Mouse (Mus musculus) thymus, adult 2 months (tissue): ENCODE measurements around the gene Dlgap1. TPM values are rescaled to one million over a fixed set of nuclear protein-coding genes. Genes with fewer than 3 reads are reported as not detected.

Experiments
- DNase-seq: peaks from one replicate; pipeline ENCODE4 v3.0.0; 2021
- H3K27ac ChIP-seq: fragments of 200-500 bp; 2 replicates; pipeline ENCODE4 v1.5.1; 2012; ENCODE audit warnings: low read length, control low read depth; ENCODE audit not compliant: control insufficient read depth, insufficient read depth
- H3K27me3 ChIP-seq: fragments of 200-500 bp; 2 replicates; pipeline ENCODE4 v1.6.1; 2012; ENCODE audit warnings: mild to moderate bottlenecking, low read length, moderate library complexity, mixed read lengths; ENCODE audit not compliant: control insufficient read depth, insufficient read depth
- H3K36me3 ChIP-seq: fragments of 200-500 bp; 2 replicates; pipeline ENCODE4 v1.6.1; 2012; ENCODE audit warnings: mild to moderate bottlenecking, low read length, moderate library complexity; ENCODE audit not compliant: control insufficient read depth, insufficient read depth
- H3K4me1 ChIP-seq: fragments of 200-500 bp; replicated peaks from 2 replicates; pipeline ENCODE4 v1.6.1; 2012; ENCODE audit warnings: low read length; ENCODE audit not compliant: control insufficient read depth, insufficient read depth
- H3K4me3 ChIP-seq: fragments of 200-500 bp; 2 replicates; pipeline ENCODE4 v1.5.1; 2012; ENCODE audit warnings: mild to moderate bottlenecking, low read length, control low read depth, moderate library complexity; ENCODE audit not compliant: control insufficient read depth, insufficient read depth
- CTCF ChIP-seq: fragments of 200-500 bp; IDR thresholded peaks from 2 replicates; pipeline ENCODE4 v1.5.1; 2012; ENCODE audit warnings: mild to moderate bottlenecking, control low read depth, low read length, moderate library complexity, borderline replicate concordance; ENCODE audit not compliant: control insufficient read depth, poor library complexity, insufficient read depth; ENCODE audit errors: extremely low read depth
- POLR2A ChIP-seq: fragments of 200-500 bp; IDR thresholded peaks from 2 replicates; pipeline ENCODE4 v1.6.1; 2012; ENCODE audit warnings: mild to moderate bottlenecking, low read length, control low read depth, moderate library complexity; ENCODE audit not compliant: control insufficient read depth, poor library complexity, insufficient read depth; ENCODE audit errors: extremely low read depth
- WGBS: fragments of 180-500 bp; shearing (Covaris S2); methylation state at CpG from one replicate; pipeline ENCODE4 v1.1.7; 2018; 5-methylcytosine and 5-hydroxymethylcytosine counted together
- polyA plus RNA-seq: library from polyadenylated mRNA; depleted of rRNA; stranded (reverse); fragments of >200 nt; gene quantifications from 2 replicates; pipeline ENCODE4 v1.2.3, GENCODE M21; 2012

The Dlgap1 gene
- polyA plus RNA-seq, 1 experiment: 0.32 TPM

- no peak for DNase-seq
- Histone ChIP-seq H3K36me3 (no peaks in the 10 kb centered on the region), H3K27ac (no peak overlapping the region), H3K4me3 (no peak overlapping the region), H3K27me3 (no peaks in the 10 kb centered on the region), H3K4me1 (no peaks in the 10 kb centered on the region)
- TF ChIP-seq POLR2A: no peak
- TF ChIP-seq CTCF: no peak
- WGBS: 89% methylated on average over 6 of the region's 6 CpGs
Measured at GRCm38 (mm10) chr17:70321976-70322375, 353.1 kb downstream of the Dlgap1 start.

GRCm38 (mm10) chr17:70333440-70333839 is 364.6 kb downstream of the Dlgap1 start:
- H3K4me1 ChIP-seq: no peaks in the 10 kb centered on the region
- TF ChIP-seq POLR2A: no peak
- no peak for TF ChIP-seq CTCF
- H3K36me3 ChIP-seq: no peaks in the 10 kb centered on the region
- 83% methylated on average over 6 of the region's 6 CpGs for WGBS
- no peaks in the 10 kb centered on the region for H3K27me3 ChIP-seq
- H3K4me3 ChIP-seq: no peak overlapping the region
- no peak for DNase-seq
- H3K27ac ChIP-seq: no peak overlapping the region

- 51% methylated on average over 3 of the region's 3 CpGs for WGBS
- TF ChIP-seq POLR2A (no peak), CTCF (no peak)
- H3K4me1 ChIP-seq: no peaks in the 10 kb centered on the region
- no peaks in the 10 kb centered on the region for H3K36me3 ChIP-seq
- H3K4me3 ChIP-seq: no peak overlapping the region
- no peak overlapping the region for H3K27ac ChIP-seq
- DNase-seq: no peak
- no peaks in the 10 kb centered on the region for H3K27me3 ChIP-seq
Measured at GRCm38 (mm10) chr17:70334171-70334570, 365.3 kb downstream of the Dlgap1 start.

- no peak for DNase-seq
- WGBS: 90% methylated on average over 7 of the region's 7 CpGs
- Histone ChIP-seq H3K4me1 (no peaks in the 10 kb centered on the region), H3K27ac (no peak overlapping the region), H3K27me3 (no peaks in the 10 kb centered on the region), H3K36me3 (no peaks in the 10 kb centered on the region), H3K4me3 (no peak overlapping the region)
- TF ChIP-seq POLR2A (no peak), CTCF (no peak)
Measured at GRCm38 (mm10) chr17:70339821-70340220, 370.9 kb downstream of the Dlgap1 start.

- TF ChIP-seq POLR2A: no peak
- TF ChIP-seq CTCF: no peak
- DNase-seq: no peak
- Histone ChIP-seq H3K27ac (no peak overlapping the region), H3K27me3 (no peaks in the 10 kb centered on the region), H3K36me3 (no peaks in the 10 kb centered on the region), H3K4me3 (no peak overlapping the region), H3K4me1 (no peaks in the 10 kb centered on the region)
- WGBS: 89% methylated on average over 8 of the region's 8 CpGs
Measured at GRCm38 (mm10) chr17:70341230-70341629, 372.4 kb downstream of the Dlgap1 start.

GRCm38 (mm10) chr17:70341920-70342319 is 373.0 kb downstream of the Dlgap1 start:
- WGBS: 66% methylated on average over 6 of the region's 6 CpGs
- no peaks in the 10 kb centered on the region for H3K4me1 ChIP-seq

GRCm38 (mm10) chr17:70347403-70347802 is 378.5 kb downstream of the Dlgap1 start:
- Histone ChIP-seq H3K36me3 (no peaks in the 10 kb centered on the region), H3K4me3 (no peak overlapping the region), H3K27ac (no peak overlapping the region), H3K4me1 (no peaks in the 10 kb centered on the region), H3K27me3 (no peaks in the 10 kb centered on the region)
- WGBS: 89% methylated on average over 4 of the region's 4 CpGs
- TF ChIP-seq POLR2A: no peak
- TF ChIP-seq CTCF: no peak
- no peak for DNase-seq

More at GRCm38 (mm10) chr17:70341920-70342319, 373.0 kb downstream of the Dlgap1 start:
- Histone ChIP-seq H3K27me3 (no peaks in the 10 kb centered on the region), H3K4me3 (no peak overlapping the region), H3K36me3 (no peaks in the 10 kb centered on the region), H3K27ac (no peak overlapping the region)
- TF ChIP-seq CTCF (no peak), POLR2A (no peak)
- DNase-seq: no peak
